Mouse (Mus musculus) heart, adult 2 months (tissue): Measurements from ENCODE around the gene Zc3h12a. TPM values are rescaled to one million over a fixed set of nuclear protein-coding genes. Genes with fewer than 3 reads are reported as not detected.

Experiments
- DNase-seq, 2 experiments: peaks; one replicate each; pipeline ENCODE4 v3.0.0; 2021
- H3K27ac ChIP-seq: fragments of 200-600 bp; 2 replicates; pipeline ENCODE4 v1.8.1; 2022
- H3K27me3 ChIP-seq: fragments of 200-500 bp; 2 replicates; pipeline ENCODE4 v1.6.1; 2012; ENCODE audit warnings: mild to moderate bottlenecking, low read length, inconsistent platforms, mixed read lengths; ENCODE audit not compliant: control insufficient read depth, insufficient read depth
- H3K36me3 ChIP-seq: fragments of 200-500 bp; 2 replicates; pipeline ENCODE4 v1.6.1; 2012; ENCODE audit warnings: low read length, inconsistent platforms; ENCODE audit not compliant: control insufficient read depth, insufficient read depth
- H3K4me1 ChIP-seq: fragments of 200-500 bp; 2 replicates; pipeline ENCODE4 v1.6.1; 2011; ENCODE audit warnings: low read length; ENCODE audit not compliant: control insufficient read depth, insufficient read depth
- H3K4me3 ChIP-seq: fragments of 200-600 bp; 2 replicates; pipeline ENCODE4 v1.8.1; 2022
- H3K79me2 ChIP-seq: fragments of 200-500 bp; replicated peaks from 2 replicates; pipeline ENCODE4 v1.6.1; 2012; ENCODE audit warnings: mild to moderate bottlenecking, inconsistent platforms, low read length, moderate library complexity, mixed read lengths; ENCODE audit not compliant: control insufficient read depth, insufficient read depth
- H3K9ac ChIP-seq: fragments of 200-500 bp; 2 replicates; pipeline ENCODE4 v1.6.1; 2012; ENCODE audit warnings: low read depth, mild to moderate bottlenecking, control low read depth, inconsistent platforms, low read length, mixed read lengths
- CTCF ChIP-seq: fragments of 200-600 bp; IDR thresholded peaks from 2 replicates; pipeline ENCODE4 v1.8.1; 2022; ENCODE audit warnings: antibody characterized with exemption, mild to moderate bottlenecking, moderate library complexity
- EP300 ChIP-seq: fragments of 200-500 bp; IDR thresholded peaks from 2 replicates; pipeline ENCODE4 v1.6.1; 2011; ENCODE audit warnings: low read depth, low read length, control low read depth; ENCODE audit not compliant: insufficient read depth
- POLR2A ChIP-seq: fragments of 200-500 bp; IDR thresholded peaks from 2 replicates; pipeline ENCODE4 v1.6.1; 2011; ENCODE audit warnings: mild to moderate bottlenecking, low read depth, low read length, control low read depth; ENCODE audit not compliant: insufficient read depth
- WGBS: fragments of 180-500 bp; shearing (Covaris S2); methylation state at CpG from one replicate; pipeline ENCODE4 v1.1.7; 2018; 5-methylcytosine and 5-hydroxymethylcytosine counted together
- intact Hi-C: fragments of 180-260 bp; cut with DNase I; formaldehyde crosslinking; loops from one replicate; pipeline ENCODE4 v1.15.1; 2025
- polyA plus RNA-seq: library from polyadenylated mRNA; depleted of rRNA; stranded (reverse); fragments of >200 nt; gene quantifications from 2 replicates; pipeline ENCODE4 v1.2.3, GENCODE M21; 2012
- total RNA-seq, 2 experiments: library from RNA; stranded (reverse); gene quantifications; 2 replicates each; pipeline ENCODE4 v1.2.3; 2021

The Zc3h12a gene
- total and polyA plus RNA-seq, 3 experiments: 3.0 to 5.0 (median 4.8) TPM

GRCm38 (mm10) chr4:125116090-125116861 is 11.4 kb downstream of the Zc3h12a start:
- H3K27me3 ChIP-seq: no peaks in the 10 kb centered on the region
- intact Hi-C loops: no loop called here
- H3K36me3 ChIP-seq: no peaks in the 10 kb centered on the region
- TF ChIP-seq POLR2A (0 out of 2 replicates have a peak, but pooled peaks have one; percentile 19), CTCF (no peak), EP300 (no peak)
- WGBS: 52% methylated on average over 9 of the region's 9 CpGs
- H3K4me1 ChIP-seq: peaks cover 6% of the 10 kb centered on the region
- H3K9ac ChIP-seq: no peak overlapping the region
- no peak overlapping the region for H3K4me3 ChIP-seq
- peak overlapping the region; percentile 51 for H3K27ac ChIP-seq
- DNase-seq: peak; percentile 66 to 82
- H3K79me2 ChIP-seq: no peaks in the 10 kb centered on the region

- H3K9ac ChIP-seq: no peak overlapping the region
- TF ChIP-seq POLR2A (no peak), EP300 (no peak), CTCF (no peak)
- DNase-seq: peak; percentile 45 to 47
- intact Hi-C loops: no loop called here
- 57% methylated on average over 6 of the region's 6 CpGs for WGBS
- no peaks in the 10 kb centered on the region for H3K79me2 ChIP-seq
- peaks cover 6% of the 10 kb centered on the region for H3K4me1 ChIP-seq
- peak overlapping the region; percentile 51 for H3K27ac ChIP-seq
- H3K36me3 ChIP-seq: no peaks in the 10 kb centered on the region
- H3K4me3 ChIP-seq: no peak overlapping the region
- H3K27me3 ChIP-seq: no peaks in the 10 kb centered on the region
Observed at GRCm38 (mm10) chr4:125115710-125116089, 11.9 kb downstream of the Zc3h12a start.

DNA sequence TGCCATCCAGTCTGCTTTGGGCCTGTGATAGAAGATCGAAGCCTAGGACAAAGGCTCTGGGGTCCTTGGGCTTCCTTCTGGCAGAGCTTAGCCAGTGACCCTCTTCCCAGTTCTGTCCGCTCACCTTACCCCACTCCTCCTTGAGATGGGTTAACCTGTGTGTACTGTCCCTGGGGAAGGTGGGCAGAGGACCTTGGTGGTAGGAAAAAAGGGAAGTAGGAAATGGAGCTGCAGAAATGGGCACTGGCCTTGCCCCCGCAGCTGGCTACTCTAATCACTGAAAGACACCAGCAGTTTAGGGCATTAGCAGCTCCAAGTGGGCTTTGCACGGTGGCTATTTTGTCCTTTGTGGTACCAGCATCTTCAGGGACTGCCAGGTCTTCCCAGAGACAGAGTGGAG is 12.6 kb downstream of the Zc3h12a start:
- Histone ChIP-seq H3K27me3 (no peaks in the 10 kb centered on the region), H3K79me2 (no peaks in the 10 kb centered on the region), H3K4me3 (no peak overlapping the region), H3K27ac (peak overlapping the region; percentile 47), H3K4me1 (peaks cover 6% of the 10 kb centered on the region), H3K9ac (no peak overlapping the region), H3K36me3 (no peaks in the 10 kb centered on the region)
- 73% methylated on average over 4 of the region's 4 CpGs for WGBS
- DNase-seq: no peak
- no peak for TF ChIP-seq CTCF
- no peak for TF ChIP-seq POLR2A
- no peak for TF ChIP-seq EP300
- intact Hi-C loops: no loop called here

DNA sequence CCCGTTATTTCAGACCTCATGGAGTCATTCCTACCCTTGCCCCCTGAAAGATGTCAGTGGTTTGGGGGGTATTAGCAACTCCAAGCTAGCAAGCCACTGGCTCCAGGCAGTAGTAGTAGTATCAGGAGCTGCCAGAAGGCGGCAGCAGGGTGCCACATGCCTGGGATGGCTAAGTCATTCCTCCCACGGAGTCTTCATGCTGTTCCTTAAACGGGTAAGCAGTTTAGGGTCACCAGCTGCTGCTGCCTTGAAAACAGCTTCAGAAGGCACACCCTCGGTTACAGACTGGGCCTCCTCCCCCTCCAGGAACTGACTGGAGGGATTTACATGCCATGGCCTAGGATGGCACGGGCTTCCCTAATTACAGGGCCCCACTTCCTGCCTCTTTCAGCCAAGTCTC is 13.0 kb downstream of the Zc3h12a start:
- H3K36me3 ChIP-seq: no peaks in the 10 kb centered on the region
- 12% methylated on average over 6 of the region's 6 CpGs for whole genome bisulfite sequencing
- H3K4me3 ChIP-seq: no peak overlapping the region
- peak; percentile 39; the same call in 1 of the 2 replicates for TF ChIP-seq EP300
- no peak for TF ChIP-seq POLR2A
- peak; percentile 95 for TF ChIP-seq CTCF
- H3K27me3 ChIP-seq: no peaks in the 10 kb centered on the region
- intact Hi-C loops: no loop called here
- H3K79me2 ChIP-seq: no peaks in the 10 kb centered on the region
- H3K9ac ChIP-seq: no peak overlapping the region
- peak; percentile 84 to 90 for DNase-seq
- peak overlapping the region; percentile 47 for H3K27ac ChIP-seq
- H3K4me1 ChIP-seq: peaks cover 6% of the 10 kb centered on the region

DNA sequence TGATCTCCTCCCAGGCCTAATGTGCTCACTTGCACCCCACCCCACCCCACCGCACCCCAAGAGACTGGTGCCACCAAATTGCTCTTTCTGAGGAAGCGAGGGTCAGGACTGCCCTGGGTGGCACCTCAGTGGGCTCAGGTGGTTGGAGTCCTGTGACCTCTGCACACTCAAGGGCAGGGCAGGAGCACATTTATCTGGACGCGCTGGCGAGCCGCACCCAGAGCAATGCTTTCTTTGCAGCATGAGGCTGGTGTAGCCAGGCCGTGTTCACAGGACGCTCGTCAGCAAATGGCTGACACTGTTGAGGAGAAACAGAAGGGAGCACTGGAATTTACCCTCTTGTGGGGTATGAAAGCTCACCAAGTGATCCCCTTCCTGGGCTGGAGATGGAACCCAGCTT is 22.3 kb downstream of the Zc3h12a start:
- H3K4me3 ChIP-seq: no peak overlapping the region
- no peak for DNase-seq
- H3K4me1 ChIP-seq: no peaks in the 10 kb centered on the region
- no peak overlapping the region for H3K27ac ChIP-seq
- intact Hi-C loops: no loop called here
- WGBS: 81% methylated on average over 9 of the region's 9 CpGs
- H3K27me3 ChIP-seq: no peaks in the 10 kb centered on the region
- no peaks in the 10 kb centered on the region for H3K79me2 ChIP-seq
- no peaks in the 10 kb centered on the region for H3K36me3 ChIP-seq
- no peak overlapping the region for H3K9ac ChIP-seq
- TF ChIP-seq POLR2A (no peak), CTCF (no peak), EP300 (no peak)

DNA sequence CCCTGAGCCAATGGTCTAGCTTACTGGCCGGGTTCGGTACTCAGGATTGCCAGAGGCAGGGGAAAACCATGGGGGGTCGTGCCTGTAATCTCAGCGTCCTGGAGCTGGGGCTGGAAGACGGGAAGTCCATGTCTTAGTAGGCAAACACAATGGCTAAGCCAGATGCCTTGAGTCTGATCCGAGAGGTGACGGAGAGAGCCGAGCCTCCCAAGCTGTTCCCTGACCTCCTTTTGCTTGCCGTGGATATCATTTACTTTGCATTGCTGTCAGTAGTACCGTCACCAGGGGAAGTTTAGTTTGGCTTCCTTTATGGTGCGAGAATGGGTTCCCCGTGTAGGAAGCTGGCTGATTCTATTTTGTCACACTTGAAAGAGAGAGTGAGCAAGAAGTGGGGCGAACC is 26.3 kb downstream of the Zc3h12a start:
- intact Hi-C loops: no loop called here
- TF ChIP-seq POLR2A (no peak), EP300 (no peak), CTCF (no peak)
- Histone ChIP-seq H3K4me3 (no peak overlapping the region), H3K27me3 (no peaks in the 10 kb centered on the region), H3K9ac (no peak overlapping the region), H3K4me1 (no peaks in the 10 kb centered on the region), H3K27ac (no peak overlapping the region), H3K36me3 (no peaks in the 10 kb centered on the region), H3K79me2 (no peaks in the 10 kb centered on the region)
- 63% methylated on average over 13 of the region's 13 CpGs for WGBS
- no peak for DNase-seq
